Mouse (Mus musculus) embryo, embryonic 11 days (tissue): ENCODE data around the gene Pmepa1.

Source experiments
- DNase-seq: peaks from one replicate; pipeline ENCODE4 v3.0.0-alpha.2; 2015

Pmepa1 gene

GRCm38 (mm10) chr2:173275343-173276201, 761 bp downstream of the Pmepa1 start:
- DNase-seq, result peak; percentile 69

- no peak for DNase-seq
These were observed 1.6 kb downstream of the Pmepa1 start for GRCm38 (mm10) chr2:173274428-173275342.

- DNase-seq, result no peak
These were observed 2.4 kb downstream of the Pmepa1 start for GRCm38 (mm10) chr2:173273885-173274284.

GRCm38 (mm10) chr2:173272354-173272900, 3.9 kb downstream of the Pmepa1 start:
- no peak for DNase-seq

GRCm38 (mm10) chr2:173271541-173271940, 4.8 kb downstream of the Pmepa1 start:
- no peak for DNase-seq

- DNase-seq, result no peak
These were observed 5.6 kb downstream of the Pmepa1 start for GRCm38 (mm10) chr2:173270601-173271248.

- DNase-seq, result no peak
These were observed 6.1 kb downstream of the Pmepa1 start for GRCm38 (mm10) chr2:173270196-173270595.

- no peak for DNase-seq
These were observed 8.8 kb downstream of the Pmepa1 start for GRCm38 (mm10) chr2:173267562-173267961.

- no peak for DNase-seq
These were observed 9.8 kb downstream of the Pmepa1 start for GRCm38 (mm10) chr2:173266349-173267112.

GRCm38 (mm10) chr2:173265468-173266265, 10.7 kb downstream of the Pmepa1 start:
- DNase-seq, result no peak

GRCm38 (mm10) chr2:173264467-173265128, 11.7 kb downstream of the Pmepa1 start:
- DNase-seq, result peak; percentile 74

- DNase-seq, result no peak
These were observed 12.6 kb downstream of the Pmepa1 start for GRCm38 (mm10) chr2:173263636-173264330.

GRCm38 (mm10) chr2:173261497-173261896, 14.8 kb downstream of the Pmepa1 start:
- no peak for DNase-seq

GRCm38 (mm10) chr2:173258459-173259091, 17.8 kb downstream of the Pmepa1 start:
- DNase-seq, result no peak

- DNase-seq, result no peak
These were observed 18.7 kb downstream of the Pmepa1 start for GRCm38 (mm10) chr2:173257610-173258009.

- DNase-seq, result no peak
These were observed 19.8 kb downstream of the Pmepa1 start for GRCm38 (mm10) chr2:173256552-173256949.

GRCm38 (mm10) chr2:173255810-173256551, 20.4 kb downstream of the Pmepa1 start:
- no peak for DNase-seq
